Mouse (Mus musculus): ENCODE measurements around the gene Tmem151b. TPM values are rescaled to one million over a fixed set of nuclear protein-coding genes. Genes with fewer than 3 reads are reported as not detected.

Gene Tmem151b
- polyA plus RNA-seq, 1 experiment from 2014 or later = 2.3 TPM

Other genes with a start within 250 kb of the Tmem151b start
- gene Cdc5l, start 115.9 kb downstream of the Tmem151b start, polyA plus RNA-seq (2014; fragmentation: Nextera tagmentation; extraction: Ambion mirVana) = 62.6 and 68.3 TPM in 2 replicates
- gene Spats1, start 74.3 kb downstream of the Tmem151b start, polyA plus RNA-seq (2014; fragmentation: Nextera tagmentation; extraction: Ambion mirVana) = 0.59 and 0.65 TPM in 2 replicates
- gene Aars2, start 42.8 kb downstream of the Tmem151b start, polyA plus RNA-seq (2014; fragmentation: Nextera tagmentation; extraction: Ambion mirVana) = 16.1 and 17.3 TPM in 2 replicates
- 0.60 and 0.70 TPM in 2 replicates for gene Tcte1, start 26.2 kb downstream of the Tmem151b start, polyA plus RNA-seq (2014; fragmentation: Nextera tagmentation; extraction: Ambion mirVana)
- 3.7 and 4.0 TPM in 2 replicates for gene Nfkbie, start 6.0 kb upstream of the Tmem151b start, polyA plus RNA-seq (2014; fragmentation: Nextera tagmentation; extraction: Ambion mirVana)
- 136 and 146 TPM in 2 replicates for gene Slc35b2, start 14.2 kb upstream of the Tmem151b start, polyA plus RNA-seq (2014; fragmentation: Nextera tagmentation; extraction: Ambion mirVana)
- gene Hsp90ab1, start 23.6 kb upstream of the Tmem151b start, polyA plus RNA-seq (2014; fragmentation: Nextera tagmentation; extraction: Ambion mirVana) = 1,628 and 1,680 TPM in 2 replicates
- gene Slc29a1, start 49.9 kb upstream of the Tmem151b start, polyA plus RNA-seq (2014; fragmentation: Nextera tagmentation; extraction: Ambion mirVana) = 79.7 and 82.7 TPM in 2 replicates
- 0.31 TPM in 1 of 2 replicates, not detected in the other for gene Mymx, start 52.4 kb upstream of the Tmem151b start, polyA plus RNA-seq (2014; fragmentation: Nextera tagmentation; extraction: Ambion mirVana)
- gene Capn11, start 109.6 kb upstream of the Tmem151b start, polyA plus RNA-seq (2014; fragmentation: Nextera tagmentation; extraction: Ambion mirVana) = not detected in 2 replicates
- 168 and 173 TPM in 2 replicates for gene Mrpl14, start 136.6 kb upstream of the Tmem151b start, polyA plus RNA-seq (2014; fragmentation: Nextera tagmentation; extraction: Ambion mirVana)
- gene Tmem63b, start 137.2 kb upstream of the Tmem151b start, polyA plus RNA-seq (2014; fragmentation: Nextera tagmentation; extraction: Ambion mirVana) = 25.2 and 29.3 TPM in 2 replicates
- not detected in 2 replicates for gene 1600014C23Rik, start 184.2 kb upstream of the Tmem151b start, polyA plus RNA-seq (2014; fragmentation: Nextera tagmentation; extraction: Ambion mirVana)